Mouse (Mus musculus) intestine, embryonic 16.5 days (tissue): ENCODE measurements around the gene Trim46. TPM values are rescaled to one million over a fixed set of nuclear protein-coding genes. Genes with fewer than 3 reads are reported as not detected.

Source experiments
- ATAC-seq: fragments of 200-750 bp; cut with Nextera tagmentation; 2 replicates; pipeline ENCODE4 v1.8.0; 2017; ENCODE audit warnings: moderate TSS enrichment, moderate library complexity
- H3K27ac ChIP-seq: fragments of 300-500 bp; sonication (generic); 2 replicates; pipeline ENCODE4 v1.5.1; 2014; ENCODE audit warnings: mild to moderate bottlenecking, low read length
- H3K27me3 ChIP-seq: fragments of 300-500 bp; sonication (generic); replicated peaks from 2 replicates; pipeline ENCODE4 v1.6.1; 2014; ENCODE audit warnings: low read length, control low read depth, mixed read lengths; ENCODE audit not compliant: control insufficient read depth, insufficient read depth
- H3K36me3 ChIP-seq: fragments of 300-500 bp; sonication (generic); 2 replicates; pipeline ENCODE4 v1.6.1; 2014; ENCODE audit warnings: low read length, control low read depth; ENCODE audit not compliant: control insufficient read depth, insufficient read depth
- H3K4me1 ChIP-seq: fragments of 300-500 bp; sonication (generic); 2 replicates; pipeline ENCODE4 v1.6.1; 2014; ENCODE audit warnings: low read length, control low read depth, mixed read lengths; ENCODE audit not compliant: control insufficient read depth, insufficient read depth
- H3K4me2 ChIP-seq: fragments of 300-500 bp; sonication (generic); 2 replicates; pipeline ENCODE4 v1.6.1; 2014; ENCODE audit warnings: low read depth, low read length, control low read depth
- H3K4me3 ChIP-seq: fragments of 300-500 bp; sonication (generic); 2 replicates; pipeline ENCODE4 v1.5.1; 2014; ENCODE audit warnings: mild to moderate bottlenecking, low read length
- H3K9ac ChIP-seq: fragments of 300-500 bp; sonication (generic); 2 replicates; pipeline ENCODE4 v1.6.1; 2014; ENCODE audit warnings: low read depth, low read length
- H3K9me3 ChIP-seq: fragments of 300-500 bp; sonication (generic); 2 replicates; pipeline ENCODE4 v1.6.1; 2016; ENCODE audit warnings: low read length, control low read depth; ENCODE audit not compliant: control insufficient read depth
- WGBS: fragments of 180-500 bp; shearing (Covaris S2); extraction: QIAGEN DNeasy Blood & Tissue Kit; methylation state at CpG from one replicate; pipeline ENCODE4 v1.1.7; 2014; 5-methylcytosine and 5-hydroxymethylcytosine counted together
- polyA plus RNA-seq: library from polyadenylated mRNA; unstranded; fragments of >200 nt; fragmentation: Nextera tagmentation; extraction: Ambion mirVana; gene quantifications from 2 replicates; pipeline ENCODE4 v1.2.1, GENCODE M21; 2015

Gene Trim46
- polyA plus RNA-seq, 1 experiment from 2014 or later, result 3.9 TPM

GRCm38 (mm10) chr3:89244158-89244981 is 1.7 kb downstream of the Trim46 start:
- Histone ChIP-seq H3K36me3 (no peaks in the 10 kb centered on the region), H3K27ac (no peak overlapping the region), H3K27me3 (no peaks in the 10 kb centered on the region), H3K9ac (peak overlapping the region; percentile 57), H3K9me3 (no peaks in the 10 kb centered on the region), H3K4me3 (peak overlapping the region; percentile 44), H3K4me2 (peak overlapping the region; percentile 91), H3K4me1 (peaks cover 28% of the 10 kb centered on the region)
- 17% methylated on average over 25 of the region's 25 CpGs for WGBS
- no peak for ATAC-seq

GRCm38 (mm10) chr3:89243609-89244008 is 2.5 kb downstream of the Trim46 start:
- WGBS, result 23% methylated on average over 14 of the region's 14 CpGs
- H3K9me3 ChIP-seq, result no peaks in the 10 kb centered on the region
- H3K27me3 ChIP-seq, result no peaks in the 10 kb centered on the region
- H3K27ac ChIP-seq, result no peak overlapping the region
- H3K4me3 ChIP-seq, result 0 out of 2 replicates have a peak overlapping the region, but pooled peaks have one; percentile 5
- peaks cover 32% of the 10 kb centered on the region for H3K4me1 ChIP-seq
- peak overlapping the region; percentile 37 for H3K9ac ChIP-seq
- no peaks in the 10 kb centered on the region for H3K36me3 ChIP-seq
- H3K4me2 ChIP-seq, result no peak overlapping the region; the same call in 1 of the 2 replicates
- 0 out of 2 replicates have a peak, but pooled peaks have one; percentile 19 for ATAC-seq

GRCm38 (mm10) chr3:89242331-89242895 is 3.7 kb downstream of the Trim46 start:
- no peak overlapping the region for H3K9ac ChIP-seq
- no peaks in the 10 kb centered on the region for H3K9me3 ChIP-seq
- WGBS, result 72% methylated on average over 9 of the region's 9 CpGs
- ATAC-seq, result no peak
- H3K4me3 ChIP-seq, result no peak overlapping the region
- no peaks in the 10 kb centered on the region for H3K36me3 ChIP-seq
- no peak overlapping the region for H3K4me2 ChIP-seq
- H3K27me3 ChIP-seq, result no peaks in the 10 kb centered on the region
- peaks cover 27% of the 10 kb centered on the region for H3K4me1 ChIP-seq
- H3K27ac ChIP-seq, result no peak overlapping the region

- Histone ChIP-seq H3K4me2 (peak overlapping the region; percentile 35; the same call in 1 of the 2 replicates), H3K36me3 (no peaks in the 10 kb centered on the region; the same call in 1 of the 2 replicates), H3K27ac (peak overlapping the region; percentile 4; the same call in 1 of the 2 replicates), H3K9ac (0 out of 2 replicates have a peak overlapping the region, but pooled peaks have one; percentile 9), H3K27me3 (no peaks in the 10 kb centered on the region), H3K4me3 (no peak overlapping the region), H3K4me1 (peaks cover 16% of the 10 kb centered on the region), H3K9me3 (no peaks in the 10 kb centered on the region)
- peak; percentile 82 for ATAC-seq
- WGBS, result 51% methylated on average over 11 of the region's 12 CpGs
Measured at GRCm38 (mm10) chr3:89238494-89238893, 7.6 kb downstream of the Trim46 start.

DNA sequence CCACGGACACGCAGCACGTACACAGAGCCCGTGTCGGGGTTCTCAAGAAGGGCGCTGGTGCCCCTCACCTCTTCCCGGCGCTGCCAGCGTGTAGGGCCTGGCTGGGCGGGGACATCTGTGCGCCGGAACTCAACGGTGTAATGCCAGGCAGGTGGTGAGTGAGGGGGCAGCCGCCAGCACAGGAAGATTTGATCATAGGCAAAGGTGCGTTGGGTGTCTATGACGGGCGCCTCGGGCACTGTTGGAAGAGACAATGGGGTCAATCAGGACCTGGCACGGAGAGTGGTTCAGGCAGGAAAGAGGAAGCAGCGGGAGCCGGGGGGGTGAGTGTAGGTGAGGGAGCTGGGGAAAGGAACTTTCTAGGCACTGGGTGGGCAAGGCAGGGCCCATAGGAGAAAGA is 8.4 kb downstream of the Trim46 start:
- no peaks in the 10 kb centered on the region; the same call in 1 of the 2 replicates for H3K36me3 ChIP-seq
- H3K27ac ChIP-seq, result no peak overlapping the region
- ATAC-seq, result no peak
- H3K4me3 ChIP-seq, result no peak overlapping the region
- H3K9ac ChIP-seq, result no peak overlapping the region
- no peaks in the 10 kb centered on the region for H3K9me3 ChIP-seq
- H3K4me1 ChIP-seq, result peaks cover 24% of the 10 kb centered on the region
- H3K27me3 ChIP-seq, result no peaks in the 10 kb centered on the region
- 92% methylated on average over 21 of the region's 21 CpGs for WGBS
- H3K4me2 ChIP-seq, result no peak overlapping the region

- Histone ChIP-seq H3K9me3 (no peaks in the 10 kb centered on the region), H3K27ac (no peak overlapping the region), H3K36me3 (no peaks in the 10 kb centered on the region; the same call in 1 of the 2 replicates), H3K4me1 (peaks cover 28% of the 10 kb centered on the region), H3K9ac (no peak overlapping the region), H3K4me3 (no peak overlapping the region), H3K27me3 (no peaks in the 10 kb centered on the region), H3K4me2 (no peak overlapping the region)
- ATAC-seq, result no peak
- 91% methylated on average over 10 of the region's 10 CpGs for WGBS
Measured at GRCm38 (mm10) chr3:89236516-89236915, 9.6 kb downstream of the Trim46 start.

DNA sequence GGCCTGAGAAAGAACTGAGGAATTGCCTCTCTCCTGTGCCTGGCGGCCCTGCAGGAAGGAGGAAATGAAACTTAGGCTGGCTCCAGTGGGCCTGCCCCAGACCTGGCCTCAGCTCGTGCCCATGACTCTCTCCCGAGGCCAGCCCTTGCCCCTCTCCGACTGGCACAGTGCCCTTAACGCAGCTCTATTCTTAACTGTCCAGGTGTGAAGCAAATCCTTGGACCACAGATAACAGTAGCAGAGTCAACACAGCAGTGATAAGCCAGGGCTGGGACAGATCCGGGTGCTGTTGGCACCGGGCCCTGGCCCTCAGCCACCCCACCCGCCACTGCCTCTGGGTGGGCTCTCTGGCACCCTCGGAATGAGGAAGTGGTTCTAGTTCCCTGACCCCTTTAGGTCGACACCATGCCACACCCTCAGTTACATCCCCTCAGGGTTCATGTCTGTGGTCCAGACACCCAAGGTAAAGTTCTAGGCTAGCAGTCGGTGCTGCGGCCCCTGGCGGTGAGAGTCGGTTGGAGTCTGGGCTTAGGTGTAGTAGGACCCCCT is 12.5 kb downstream of the Trim46 start:
- Histone ChIP-seq H3K27ac (peak overlapping the region; percentile 10), H3K9me3 (no peaks in the 10 kb centered on the region), H3K27me3 (0 out of 2 replicates have a peak, but pooled peaks cover 4% of the 10 kb centered on the region), H3K9ac (0 out of 2 replicates have a peak overlapping the region, but pooled peaks have one; percentile 11), H3K4me1 (peaks cover 31% of the 10 kb centered on the region), H3K4me3 (no peak overlapping the region), H3K36me3 (no peaks in the 10 kb centered on the region; the same call in 1 of the 2 replicates), H3K4me2 (no peak overlapping the region)
- ATAC-seq, result peak; percentile 59
- 59% methylated on average over 14 of the region's 14 CpGs for WGBS

GRCm38 (mm10) chr3:89232614-89233013 is 13.5 kb downstream of the Trim46 start:
- 43% methylated on average over 6 of the region's 6 CpGs for WGBS
- no peak for ATAC-seq
- no peaks in the 10 kb centered on the region for H3K9me3 ChIP-seq
- H3K9ac ChIP-seq, result no peak overlapping the region
- 0 out of 2 replicates have a peak overlapping the region, but pooled peaks have one; percentile 10 for H3K27ac ChIP-seq
- peaks cover 32% of the 10 kb centered on the region for H3K4me1 ChIP-seq
- H3K4me2 ChIP-seq, result no peak overlapping the region
- H3K27me3 ChIP-seq, result 0 out of 2 replicates have a peak, but pooled peaks cover 4% of the 10 kb centered on the region
- H3K36me3 ChIP-seq, result no peaks in the 10 kb centered on the region; the same call in 1 of the 2 replicates
- no peak overlapping the region for H3K4me3 ChIP-seq

- H3K9ac ChIP-seq, result no peak overlapping the region
- H3K4me2 ChIP-seq, result no peak overlapping the region
- 0 out of 2 replicates have a peak, but pooled peaks cover 4% of the 10 kb centered on the region for H3K27me3 ChIP-seq
- H3K4me1 ChIP-seq, result peaks cover 39% of the 10 kb centered on the region
- no peak overlapping the region for H3K4me3 ChIP-seq
- H3K27ac ChIP-seq, result no peak overlapping the region
- no peaks in the 10 kb centered on the region; the same call in 1 of the 2 replicates for H3K36me3 ChIP-seq
- 73% methylated on average over 16 of the region's 16 CpGs for WGBS
- ATAC-seq, result no peak
- no peaks in the 10 kb centered on the region for H3K9me3 ChIP-seq
Measured at GRCm38 (mm10) chr3:89231772-89232275, 14.3 kb downstream of the Trim46 start.
